Mouse (Mus musculus) kidney, adult 2 months (tissue): ENCODE data around the gene Gls.

Experiments
- CTCF ChIP-seq: fragments of 200-500 bp; conservative IDR thresholded peaks from 2 replicates; pipeline ENCODE4 v1.5.1; 2011; ENCODE audit warnings: low read depth, mild to moderate bottlenecking, control low read depth, low read length, moderate library complexity, mixed read lengths; ENCODE audit not compliant: insufficient read depth, insufficient read length
- POLR2A ChIP-seq: fragments of 200-500 bp; IDR thresholded peaks from one replicate; pipeline ENCODE4 v1.6.1; 2011; ENCODE audit warnings: low read depth, low read length, control low read depth

DNA sequence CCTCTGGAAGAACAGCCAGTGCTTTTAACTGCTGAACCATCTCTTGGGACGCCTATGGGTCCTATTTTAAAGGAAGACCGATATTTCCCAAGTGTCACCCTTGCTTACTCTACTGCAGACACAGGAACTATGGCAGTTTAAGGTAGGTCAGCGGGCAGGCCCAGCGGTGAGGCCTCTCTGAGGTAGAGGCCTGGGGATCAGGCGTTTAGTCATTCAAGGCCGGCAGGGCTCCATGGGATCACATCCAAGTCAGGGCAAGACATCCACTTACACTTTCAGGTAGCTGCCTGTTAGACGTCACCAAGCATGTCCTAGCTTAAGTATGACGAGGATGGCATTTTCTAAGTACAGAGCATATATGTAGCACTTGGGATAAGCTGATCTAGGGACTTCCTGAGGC is 71.9 kb downstream of the Gls start:
- TF ChIP-seq POLR2A (no peak), CTCF (no peak)
